Mouse (Mus musculus) adrenal gland, adult (tissue): ENCODE measurements around the gene Fgd2.

Experiments used
- DNase-seq, 2 experiments: peaks; one replicate each; pipeline ENCODE4 v3.0.0; 2022 to 2023; ENCODE audit warnings: low spot score in 1 of 2; ENCODE audit not compliant: inconsistent age in 2 of 2

The Fgd2 gene

GRCm38 (mm10) chr17:29422337-29422736 lies 61.6 kb downstream of the Fgd2 start:
- no peak for DNase-seq

- peak in 1 of 2 experiments; percentile 76 for DNase-seq
These were observed 62.3 kb downstream of the Fgd2 start for GRCm38 (mm10) chr17:29422912-29423504.

- no peak for DNase-seq
These were observed 63.3 kb downstream of the Fgd2 start for GRCm38 (mm10) chr17:29423991-29424390.

GRCm38 (mm10) chr17:29425345-29425744 lies 64.6 kb downstream of the Fgd2 start:
- DNase-seq, result peak in 1 of 2 experiments; percentile 62

- DNase-seq, result peak in 1 of 2 experiments; percentile 89
These were observed 67.5 kb downstream of the Fgd2 start for GRCm38 (mm10) chr17:29428213-29428612.

GRCm38 (mm10) chr17:29428826-29429225 lies 68.1 kb downstream of the Fgd2 start:
- no peak for DNase-seq
